Mouse (Mus musculus) spleen, adult 2 months (tissue): ENCODE results near the gene Poc1a.

Experiments used
- CTCF ChIP-seq: fragments of 200-500 bp; IDR thresholded peaks from 2 replicates; pipeline ENCODE4 v1.5.1; 2011; ENCODE audit warnings: mild to moderate bottlenecking, inconsistent platforms; ENCODE audit not compliant: insufficient read depth, insufficient read length, insufficient replicate concordance; ENCODE audit errors: extremely low read depth
- POLR2A ChIP-seq: fragments of 200-500 bp; IDR thresholded peaks from 2 replicates; pipeline ENCODE4 v1.6.1; 2011; ENCODE audit warnings: low read depth, low read length, inconsistent platforms

- TF ChIP-seq CTCF (no peak), POLR2A (no peak)
Observed at GRCm38 (mm10) chr9:106348281-106348680, 67.4 kb downstream of the Poc1a start.
